Mouse (Mus musculus): ENCODE results near the gene Thsd4. TPM values are rescaled to one million over a fixed set of nuclear protein-coding genes. Genes with fewer than 3 reads are reported as not detected.

Thsd4 gene
- polyA plus RNA-seq, 1 experiment from 2014 or later: 13.6 TPM

- no peak overlapping the region for H3K27ac ChIP-seq
Observed at GRCm38 (mm10) chr9:60400001-60400400, 121.8 kb downstream of the Thsd4 start.

GRCm38 (mm10) chr9:60398073-60398472 is 123.8 kb downstream of the Thsd4 start:
- H3K4me2 ChIP-seq: no peak overlapping the region
- no peak overlapping the region for H3K4me3 ChIP-seq
- H3K27me3 ChIP-seq: peaks cover 3% of the 10 kb centered on the region; the same call in 1 of the 2 replicates
- H3K9me3 ChIP-seq: no peaks in the 10 kb centered on the region
- no peak overlapping the region for H3K27ac ChIP-seq
- H3K4me1 ChIP-seq: peaks cover 16% of the 10 kb centered on the region; the same call in 1 of the 2 replicates
- 40% methylated on average over 2 of the region's 2 CpGs for WGBS
- H3K9ac ChIP-seq: no peak overlapping the region
- ATAC-seq (ENCODE audit: insufficient number of reproducible peaks, insufficient read depth, low FRiP score, low TSS enrichment, low read depth): no peak
- no peaks in the 10 kb centered on the region for H3K36me3 ChIP-seq

More at GRCm38 (mm10) chr9:60400001-60400400, 121.8 kb downstream of the Thsd4 start:
- ATAC-seq (ENCODE audit: insufficient number of reproducible peaks, insufficient read depth, low FRiP score, low TSS enrichment, low read depth): no peak
- Histone ChIP-seq H3K4me3 (no peak overlapping the region), H3K4me2 (no peak overlapping the region), H3K9me3 (no peaks in the 10 kb centered on the region), H3K36me3 (no peaks in the 10 kb centered on the region), H3K27me3 (peaks cover 6% of the 10 kb centered on the region; the same call in 1 of the 2 replicates), H3K9ac (no peak overlapping the region), H3K4me1 (peaks cover 18% of the 10 kb centered on the region; the same call in 1 of the 2 replicates)
- WGBS: 92% methylated on average over 8 of the region's 8 CpGs

GRCm38 (mm10) chr9:60396096-60396495 is 125.8 kb downstream of the Thsd4 start:
- H3K9ac ChIP-seq: no peak overlapping the region
- peaks cover 13% of the 10 kb centered on the region; the same call in 1 of the 2 replicates for H3K4me1 ChIP-seq
- 50% methylated on average over 3 of the region's 3 CpGs for WGBS
- no peaks in the 10 kb centered on the region for H3K9me3 ChIP-seq
- no peaks in the 10 kb centered on the region for H3K27me3 ChIP-seq
- H3K4me3 ChIP-seq: no peak overlapping the region
- no peak for ATAC-seq (ENCODE audit: insufficient number of reproducible peaks, insufficient read depth, low FRiP score, low TSS enrichment, low read depth)
- H3K36me3 ChIP-seq: no peaks in the 10 kb centered on the region
- H3K4me2 ChIP-seq: no peak overlapping the region
- no peak overlapping the region for H3K27ac ChIP-seq

- Histone ChIP-seq H3K27me3 (no peaks in the 10 kb centered on the region), H3K4me1 (0 out of 2 replicates have a peak, but pooled peaks cover 4% of the 10 kb centered on the region), H3K36me3 (no peaks in the 10 kb centered on the region), H3K4me3 (no peak overlapping the region), H3K9ac (no peak overlapping the region), H3K27ac (no peak overlapping the region), H3K4me2 (no peak overlapping the region), H3K9me3 (no peaks in the 10 kb centered on the region)
- WGBS: 90% methylated on average over 4 of the region's 4 CpGs
- no peak for ATAC-seq (ENCODE audit: insufficient number of reproducible peaks, insufficient read depth, low FRiP score, low TSS enrichment, low read depth)
Observed at GRCm38 (mm10) chr9:60392916-60393315, 128.9 kb downstream of the Thsd4 start.

GRCm38 (mm10) chr9:60384751-60385150 is 137.1 kb downstream of the Thsd4 start:
- ATAC-seq (ENCODE audit: insufficient number of reproducible peaks, insufficient read depth, low FRiP score, low TSS enrichment, low read depth): no peak
- no peak overlapping the region for H3K27ac ChIP-seq
- no peak overlapping the region for H3K4me3 ChIP-seq
- WGBS: 32% methylated on average over 6 of the region's 6 CpGs
- no peaks in the 10 kb centered on the region for H3K9me3 ChIP-seq
- no peaks in the 10 kb centered on the region for H3K36me3 ChIP-seq
- H3K9ac ChIP-seq: no peak overlapping the region
- no peak overlapping the region for H3K4me2 ChIP-seq
- H3K27me3 ChIP-seq: no peaks in the 10 kb centered on the region
- H3K4me1 ChIP-seq: peaks cover 9% of the 10 kb centered on the region; the same call in 1 of the 2 replicates

GRCm38 (mm10) chr9:60382941-60383340 is 138.9 kb downstream of the Thsd4 start:
- no peaks in the 10 kb centered on the region for H3K27me3 ChIP-seq
- ATAC-seq (ENCODE audit: insufficient number of reproducible peaks, insufficient read depth, low FRiP score, low TSS enrichment, low read depth): no peak
- no peaks in the 10 kb centered on the region for H3K36me3 ChIP-seq
- no peak overlapping the region for H3K9ac ChIP-seq
- WGBS: 50% methylated on average over 4 of the region's 4 CpGs
- H3K27ac ChIP-seq: no peak overlapping the region
- no peak overlapping the region for H3K4me2 ChIP-seq
- H3K4me3 ChIP-seq: no peak overlapping the region
- H3K4me1 ChIP-seq: peaks cover 19% of the 10 kb centered on the region
- H3K9me3 ChIP-seq: no peaks in the 10 kb centered on the region

GRCm38 (mm10) chr9:60382526-60382925 is 139.3 kb downstream of the Thsd4 start:
- peaks cover 20% of the 10 kb centered on the region for H3K4me1 ChIP-seq
- no peaks in the 10 kb centered on the region for H3K9me3 ChIP-seq
- no peak overlapping the region for H3K4me3 ChIP-seq
- no peak for ATAC-seq (ENCODE audit: insufficient number of reproducible peaks, insufficient read depth, low FRiP score, low TSS enrichment, low read depth)
- 40% methylated on average over 4 of the region's 4 CpGs for WGBS
- no peaks in the 10 kb centered on the region for H3K27me3 ChIP-seq
- no peak overlapping the region for H3K9ac ChIP-seq
- no peak overlapping the region for H3K27ac ChIP-seq
- H3K4me2 ChIP-seq: no peak overlapping the region
- H3K36me3 ChIP-seq: no peaks in the 10 kb centered on the region

GRCm38 (mm10) chr9:60381010-60381409 is 140.8 kb downstream of the Thsd4 start:
- no peak overlapping the region for H3K4me2 ChIP-seq
- 72% methylated on average over 2 of the region's 2 CpGs for WGBS
- H3K27ac ChIP-seq: no peak overlapping the region
- no peak overlapping the region for H3K9ac ChIP-seq
- H3K4me3 ChIP-seq: no peak overlapping the region
- no peaks in the 10 kb centered on the region for H3K27me3 ChIP-seq
- no peaks in the 10 kb centered on the region for H3K36me3 ChIP-seq
- H3K9me3 ChIP-seq: no peaks in the 10 kb centered on the region
- ATAC-seq (ENCODE audit: insufficient number of reproducible peaks, insufficient read depth, low FRiP score, low TSS enrichment, low read depth): no peak
- H3K4me1 ChIP-seq: peaks cover 24% of the 10 kb centered on the region

- Histone ChIP-seq H3K27me3 (no peaks in the 10 kb centered on the region), H3K36me3 (no peaks in the 10 kb centered on the region), H3K4me3 (no peak overlapping the region), H3K4me2 (no peak overlapping the region), H3K9me3 (no peaks in the 10 kb centered on the region), H3K4me1 (peaks cover 24% of the 10 kb centered on the region), H3K27ac (no peak overlapping the region), H3K9ac (no peak overlapping the region)
- 87% methylated on average over 4 of the region's 4 CpGs for WGBS
- no peak for ATAC-seq (ENCODE audit: insufficient number of reproducible peaks, insufficient read depth, low FRiP score, low TSS enrichment, low read depth)
Observed at GRCm38 (mm10) chr9:60380550-60380949, 141.3 kb downstream of the Thsd4 start.

- Histone ChIP-seq H3K4me2 (no peak overlapping the region), H3K27ac (no peak overlapping the region), H3K27me3 (no peaks in the 10 kb centered on the region), H3K9me3 (no peaks in the 10 kb centered on the region), H3K9ac (no peak overlapping the region), H3K4me3 (no peak overlapping the region), H3K36me3 (no peaks in the 10 kb centered on the region), H3K4me1 (peaks cover 29% of the 10 kb centered on the region)
- WGBS: 13% methylated on average over 6 of the region's 6 CpGs
- no peak for ATAC-seq (ENCODE audit: insufficient number of reproducible peaks, insufficient read depth, low FRiP score, low TSS enrichment, low read depth)
Observed at GRCm38 (mm10) chr9:60378235-60378634, 143.6 kb downstream of the Thsd4 start.

- H3K36me3 ChIP-seq: no peaks in the 10 kb centered on the region
- 38% methylated on average over 4 of the region's 4 CpGs for WGBS
- no peak overlapping the region for H3K4me2 ChIP-seq
- H3K4me3 ChIP-seq: no peak overlapping the region
- H3K27me3 ChIP-seq: no peaks in the 10 kb centered on the region
- H3K27ac ChIP-seq: no peak overlapping the region
- no peak for ATAC-seq (ENCODE audit: insufficient number of reproducible peaks, insufficient read depth, low FRiP score, low TSS enrichment, low read depth)
- peaks cover 24% of the 10 kb centered on the region for H3K4me1 ChIP-seq
- H3K9ac ChIP-seq: no peak overlapping the region
- H3K9me3 ChIP-seq: no peaks in the 10 kb centered on the region
Observed at GRCm38 (mm10) chr9:60373161-60373737, 148.6 kb downstream of the Thsd4 start.

- no peaks in the 10 kb centered on the region for H3K9me3 ChIP-seq
- H3K27ac ChIP-seq: no peak overlapping the region
- 65% methylated on average over 9 of the region's 9 CpGs for WGBS
- H3K4me1 ChIP-seq: peaks cover 24% of the 10 kb centered on the region
- no peak overlapping the region for H3K4me3 ChIP-seq
- H3K4me2 ChIP-seq: no peak overlapping the region
- no peaks in the 10 kb centered on the region for H3K27me3 ChIP-seq
- no peak overlapping the region for H3K9ac ChIP-seq
- no peak for ATAC-seq (ENCODE audit: insufficient number of reproducible peaks, insufficient read depth, low FRiP score, low TSS enrichment, low read depth)
- no peaks in the 10 kb centered on the region for H3K36me3 ChIP-seq
Observed at GRCm38 (mm10) chr9:60368516-60368915, 153.3 kb downstream of the Thsd4 start.
